Mouse (Mus musculus) heart, embryonic 10.5 days (tissue): Measurements from ENCODE around the gene Foxd3. TPM values are rescaled to one million over a fixed set of nuclear protein-coding genes. Genes with fewer than 3 reads are reported as not detected.
A peak's percentile ranks its signal among the peaks of the same experiment; 100 is the strongest.

ENCODE experiments used
- DNase-seq: peaks from one replicate; pipeline ENCODE4 v3.0.0-alpha.2; 2017; ENCODE audit warnings: low spot score
- H3K27ac ChIP-seq: fragments of 300-500 bp; sonication (generic); 2 replicates; pipeline ENCODE4 v1.5.1; 2016; ENCODE audit warnings: mild to moderate bottlenecking
- H3K27me3 ChIP-seq: fragments of 300-500 bp; sonication (generic); 2 replicates; pipeline ENCODE4 v1.6.1; 2016; ENCODE audit warnings: mild to moderate bottlenecking; ENCODE audit not compliant: poor library complexity, insufficient read depth, severe bottlenecking
- H3K36me3 ChIP-seq: fragments of 300-500 bp; sonication (generic); 2 replicates; pipeline ENCODE4 v1.6.1; 2016; ENCODE audit warnings: mild to moderate bottlenecking, moderate library complexity
- H3K4me1 ChIP-seq: fragments of 300-500 bp; sonication (generic); 2 replicates; pipeline ENCODE4 v1.6.1; 2016; ENCODE audit warnings: mild to moderate bottlenecking
- H3K4me3 ChIP-seq: fragments of 300-500 bp; sonication (generic); 2 replicates; pipeline ENCODE4 v1.5.1; 2016; ENCODE audit warnings: mild to moderate bottlenecking, moderate library complexity
- H3K9me3 ChIP-seq: fragments of 300-500 bp; sonication (generic); 2 replicates; pipeline ENCODE4 v1.6.1; 2016; ENCODE audit warnings: mild to moderate bottlenecking, moderate library complexity
- WGBS: fragments of 180-500 bp; shearing (Covaris S2); methylation state at CpG from one replicate; pipeline ENCODE4 v1.1.7; 2016; 5-methylcytosine and 5-hydroxymethylcytosine counted together
- microRNA-seq: library from miRNA; unstranded; fragments of <30 nt; microRNA quantifications from one replicate; pipeline ENCODE4, GENCODE M21; 2017
- polyA plus RNA-seq: library from polyadenylated mRNA; unstranded; fragments of >200 nt; fragmentation: Nextera tagmentation; extraction: Ambion mirVana; gene quantifications from 2 replicates; pipeline ENCODE4 v1.2.1, GENCODE M21; 2016

Gene Foxd3
- polyA plus RNA-seq, 1 experiment from 2014 or later, result 0.18 TPM

- H3K36me3 ChIP-seq, result no peaks in the 10 kb centered on the region
- H3K4me1 ChIP-seq, result peaks cover 27% of the 10 kb centered on the region
- no peak overlapping the region for H3K27ac ChIP-seq
- H3K27me3 ChIP-seq, result peaks cover 97% of the 10 kb centered on the region
- no peak for DNase-seq
- H3K4me3 ChIP-seq, result peak overlapping the region; percentile 40
- WGBS, result under 1% methylated on average over 20 of the region's 20 CpGs
- H3K9me3 ChIP-seq, result no peaks in the 10 kb centered on the region
These were observed 4.0 kb downstream of the Foxd3 start for GRCm38 (mm10) chr4:99660073-99660611.

GRCm38 (mm10) chr4:99660981-99661380 lies 4.9 kb downstream of the Foxd3 start:
- no peak overlapping the region for H3K4me3 ChIP-seq
- no peak overlapping the region for H3K27ac ChIP-seq
- peaks cover 97% of the 10 kb centered on the region for H3K27me3 ChIP-seq
- no peak for DNase-seq
- under 1% methylated on average over 11 of the region's 11 CpGs for WGBS
- no peaks in the 10 kb centered on the region for H3K9me3 ChIP-seq
- H3K4me1 ChIP-seq, result peaks cover 23% of the 10 kb centered on the region
- H3K36me3 ChIP-seq, result no peaks in the 10 kb centered on the region

- Histone ChIP-seq H3K4me3 (no peak overlapping the region), H3K9me3 (no peaks in the 10 kb centered on the region), H3K4me1 (peaks cover 14% of the 10 kb centered on the region), H3K36me3 (no peaks in the 10 kb centered on the region), H3K27me3 (peaks cover 87% of the 10 kb centered on the region), H3K27ac (no peak overlapping the region)
- no peak for DNase-seq
- WGBS, result 4% methylated on average over 12 of the region's 12 CpGs
These were observed 5.9 kb downstream of the Foxd3 start for GRCm38 (mm10) chr4:99661956-99662355.

- peaks cover 10% of the 10 kb centered on the region for H3K4me1 ChIP-seq
- no peaks in the 10 kb centered on the region for H3K36me3 ChIP-seq
- H3K9me3 ChIP-seq, result no peaks in the 10 kb centered on the region
- WGBS, result 13% methylated on average over 9 of the region's 9 CpGs
- 0 out of 2 replicates have a peak overlapping the region, but pooled peaks have one; percentile 29 for H3K4me3 ChIP-seq
- no peak for DNase-seq
- H3K27ac ChIP-seq, result no peak overlapping the region
- H3K27me3 ChIP-seq, result peaks cover 82% of the 10 kb centered on the region
These were observed 6.3 kb downstream of the Foxd3 start for GRCm38 (mm10) chr4:99662431-99662830.

GRCm38 (mm10) chr4:99662841-99663567 lies 6.9 kb downstream of the Foxd3 start:
- DNase-seq, result no peak
- H3K4me3 ChIP-seq, result 0 out of 2 replicates have a peak overlapping the region, but pooled peaks have one; percentile 29
- 4% methylated on average over 34 of the region's 34 CpGs for WGBS

GRCm38 (mm10) chr4:99663710-99664109 lies 7.6 kb downstream of the Foxd3 start:
- Histone ChIP-seq H3K27me3 (peaks cover 70% of the 10 kb centered on the region), H3K36me3 (no peaks in the 10 kb centered on the region), H3K4me3 (no peak overlapping the region), H3K9me3 (no peaks in the 10 kb centered on the region), H3K27ac (no peak overlapping the region), H3K4me1 (peaks cover 4% of the 10 kb centered on the region; the same call in 1 of the 2 replicates)
- no peak for DNase-seq
- WGBS, result 16% methylated on average over 8 of the region's 8 CpGs

More at GRCm38 (mm10) chr4:99662841-99663567, 6.9 kb downstream of the Foxd3 start:
- Histone ChIP-seq H3K27me3 (peaks cover 76% of the 10 kb centered on the region), H3K36me3 (no peaks in the 10 kb centered on the region), H3K4me1 (peaks cover 4% of the 10 kb centered on the region), H3K27ac (no peak overlapping the region), H3K9me3 (no peaks in the 10 kb centered on the region)

GRCm38 (mm10) chr4:99670203-99670851 lies 14.2 kb downstream of the Foxd3 start:
- H3K27me3 ChIP-seq, result peaks cover 5% of the 10 kb centered on the region; the same call in 1 of the 2 replicates
- H3K4me1 ChIP-seq, result no peaks in the 10 kb centered on the region
- no peaks in the 10 kb centered on the region for H3K36me3 ChIP-seq
- no peak overlapping the region for H3K4me3 ChIP-seq
- 78% methylated on average over 7 of the region's 7 CpGs for WGBS
- H3K9me3 ChIP-seq, result no peaks in the 10 kb centered on the region
- DNase-seq, result no peak
- no peak overlapping the region for H3K27ac ChIP-seq

GRCm38 (mm10) chr4:99675191-99675590 lies 19.1 kb downstream of the Foxd3 start:
- H3K27me3 ChIP-seq, result no peaks in the 10 kb centered on the region
- H3K4me1 ChIP-seq, result no peaks in the 10 kb centered on the region
- DNase-seq, result no peak
- H3K36me3 ChIP-seq, result no peaks in the 10 kb centered on the region
- H3K27ac ChIP-seq, result no peak overlapping the region
- H3K4me3 ChIP-seq, result no peak overlapping the region
- no peaks in the 10 kb centered on the region for H3K9me3 ChIP-seq

GRCm38 (mm10) chr4:99683941-99684340 lies 27.8 kb downstream of the Foxd3 start:
- no peak overlapping the region for H3K27ac ChIP-seq
- no peaks in the 10 kb centered on the region for H3K27me3 ChIP-seq
- no peak overlapping the region for H3K4me3 ChIP-seq
- no peaks in the 10 kb centered on the region for H3K36me3 ChIP-seq
- H3K9me3 ChIP-seq, result no peaks in the 10 kb centered on the region
- DNase-seq, result no peak
- no peaks in the 10 kb centered on the region for H3K4me1 ChIP-seq
- WGBS, result 76% methylated on average over 6 of the region's 6 CpGs

GRCm38 (mm10) chr4:99686308-99686707 lies 30.2 kb downstream of the Foxd3 start:
- 56% methylated on average over 5 of the region's 5 CpGs for WGBS
- Histone ChIP-seq H3K4me1 (no peaks in the 10 kb centered on the region), H3K36me3 (no peaks in the 10 kb centered on the region), H3K27me3 (no peaks in the 10 kb centered on the region), H3K27ac (no peak overlapping the region), H3K4me3 (no peak overlapping the region), H3K9me3 (no peaks in the 10 kb centered on the region)
- no peak for DNase-seq

Small RNA genes lying within 50 kb of the gene (microRNA-seq; reads per million reads assigned to microRNA genes)
- gene Gm23366, result not detected

Other genes with a start within 250 kb of the Foxd3 start
- 13.2 and 16.2 TPM in 2 replicates for gene Alg6, start 59.4 kb downstream of the Foxd3 start, polyA plus RNA-seq
- gene Efcab7, start 172.9 kb downstream of the Foxd3 start, polyA plus RNA-seq, result 10.2 and 17.8 TPM in 2 replicates